Mouse (Mus musculus): ENCODE data around the gene Thbs2. TPM values are rescaled to one million over a fixed set of nuclear protein-coding genes. Genes with fewer than 3 reads are reported as not detected.

The Thbs2 gene
- polyA plus RNA-seq, 1 experiment from 2014 or later, result 4.5 TPM

- 2% methylated on average over 9 of the region's 9 CpGs for WGBS
- ATAC-seq (ENCODE audit: low FRiP score, low read depth), result no peak
- H3K9ac ChIP-seq, result no peak overlapping the region
Measured at GRCm38 (mm10) chr17:14693048-14693993, 714 bp downstream of the Thbs2 start.

GRCm38 (mm10) chr17:14691901-14692300 lies 2.1 kb downstream of the Thbs2 start:
- H3K9me3 ChIP-seq, result no peaks in the 10 kb centered on the region
- H3K36me3 ChIP-seq, result no peaks in the 10 kb centered on the region
- H3K4me3 ChIP-seq, result no peak overlapping the region
- no peak overlapping the region for H3K9ac ChIP-seq
- no peak overlapping the region for H3K27ac ChIP-seq (replicated peaks)
- no peaks in the 10 kb centered on the region for H3K27me3 ChIP-seq
- no peak overlapping the region for H3K4me2 ChIP-seq
- peaks cover 13% of the 10 kb centered on the region for H3K4me1 ChIP-seq (replicated peaks)
- no peak for ATAC-seq (ENCODE audit: low FRiP score, low read depth)
- 61% methylated on average over 6 of the region's 6 CpGs for WGBS

More at GRCm38 (mm10) chr17:14693048-14693993, 714 bp downstream of the Thbs2 start:
- Histone ChIP-seq H3K4me3 (peak overlapping the region; percentile 29), H3K4me2 (peak overlapping the region; percentile 57), H3K27me3 (no peaks in the 10 kb centered on the region), H3K9me3 (no peaks in the 10 kb centered on the region), H3K27ac (replicated peaks) (no peak overlapping the region), H3K36me3 (no peaks in the 10 kb centered on the region), H3K4me1 (replicated peaks) (peaks cover 13% of the 10 kb centered on the region)

- ATAC-seq (ENCODE audit: low FRiP score, low read depth), result no peak
- H3K27ac ChIP-seq (replicated peaks), result no peak overlapping the region
- no peaks in the 10 kb centered on the region for H3K27me3 ChIP-seq
- 42% methylated on average over 4 of the region's 4 CpGs for WGBS
- H3K36me3 ChIP-seq, result no peaks in the 10 kb centered on the region
- H3K4me3 ChIP-seq, result no peak overlapping the region
- peaks cover 13% of the 10 kb centered on the region for H3K4me1 ChIP-seq (replicated peaks)
- H3K4me2 ChIP-seq, result no peak overlapping the region
- H3K9ac ChIP-seq, result no peak overlapping the region
- no peaks in the 10 kb centered on the region for H3K9me3 ChIP-seq
Measured at GRCm38 (mm10) chr17:14691197-14691596, 2.8 kb downstream of the Thbs2 start.

GRCm38 (mm10) chr17:14682836-14683235 lies 11.2 kb downstream of the Thbs2 start:
- no peaks in the 10 kb centered on the region for H3K4me1 ChIP-seq (replicated peaks)
- H3K36me3 ChIP-seq, result no peaks in the 10 kb centered on the region
- no peaks in the 10 kb centered on the region for H3K9me3 ChIP-seq
- WGBS, result 97% methylated on average over 7 of the region's 7 CpGs
- no peak overlapping the region for H3K4me2 ChIP-seq
- H3K27me3 ChIP-seq, result no peaks in the 10 kb centered on the region
- no peak overlapping the region for H3K4me3 ChIP-seq
- H3K27ac ChIP-seq (replicated peaks), result no peak overlapping the region
- H3K9ac ChIP-seq, result no peak overlapping the region
- no peak for ATAC-seq (ENCODE audit: low FRiP score, low read depth)

- no peaks in the 10 kb centered on the region for H3K27me3 ChIP-seq
- ATAC-seq (ENCODE audit: low FRiP score, low read depth), result no peak
- H3K9ac ChIP-seq, result no peak overlapping the region
- H3K4me3 ChIP-seq, result no peak overlapping the region
- 88% methylated on average over 12 of the region's 12 CpGs for WGBS
- no peaks in the 10 kb centered on the region for H3K9me3 ChIP-seq
- no peaks in the 10 kb centered on the region for H3K36me3 ChIP-seq
- no peak overlapping the region for H3K27ac ChIP-seq (replicated peaks)
- H3K4me2 ChIP-seq, result no peak overlapping the region
- H3K4me1 ChIP-seq (replicated peaks), result no peaks in the 10 kb centered on the region
Measured at GRCm38 (mm10) chr17:14681047-14681446, 13.0 kb downstream of the Thbs2 start.

GRCm38 (mm10) chr17:14677198-14677597 lies 16.8 kb downstream of the Thbs2 start:
- no peak for ATAC-seq (ENCODE audit: low FRiP score, low read depth)
- H3K9ac ChIP-seq, result no peak overlapping the region
- H3K27me3 ChIP-seq, result no peaks in the 10 kb centered on the region
- WGBS, result 80% methylated on average over 8 of the region's 8 CpGs
- H3K36me3 ChIP-seq, result no peaks in the 10 kb centered on the region
- peaks cover 3% of the 10 kb centered on the region; the same call in 1 of the 2 replicates for H3K4me1 ChIP-seq (replicated peaks)
- H3K27ac ChIP-seq (replicated peaks), result no peak overlapping the region
- no peak overlapping the region for H3K4me2 ChIP-seq
- H3K9me3 ChIP-seq, result no peaks in the 10 kb centered on the region
- H3K4me3 ChIP-seq, result no peak overlapping the region

GRCm38 (mm10) chr17:14675517-14675916 lies 18.5 kb downstream of the Thbs2 start:
- Histone ChIP-seq H3K27me3 (no peaks in the 10 kb centered on the region), H3K4me3 (no peak overlapping the region), H3K4me1 (replicated peaks) (peaks cover 5% of the 10 kb centered on the region; the same call in 1 of the 2 replicates), H3K4me2 (no peak overlapping the region), H3K9me3 (no peaks in the 10 kb centered on the region), H3K36me3 (no peaks in the 10 kb centered on the region), H3K27ac (replicated peaks) (no peak overlapping the region), H3K9ac (no peak overlapping the region)
- 94% methylated on average over 2 of the region's 2 CpGs for WGBS
- ATAC-seq (ENCODE audit: low FRiP score, low read depth), result no peak

- Histone ChIP-seq H3K4me3 (no peak overlapping the region), H3K9me3 (no peaks in the 10 kb centered on the region), H3K27me3 (no peaks in the 10 kb centered on the region), H3K36me3 (no peaks in the 10 kb centered on the region), H3K4me1 (replicated peaks) (peaks cover 5% of the 10 kb centered on the region; the same call in 1 of the 2 replicates), H3K9ac (no peak overlapping the region), H3K4me2 (no peak overlapping the region), H3K27ac (replicated peaks) (no peak overlapping the region)
- 34% methylated on average over 5 of the region's 5 CpGs for WGBS
- ATAC-seq (ENCODE audit: low FRiP score, low read depth), result no peak
Measured at GRCm38 (mm10) chr17:14672402-14672801, 21.6 kb downstream of the Thbs2 start.

- H3K9ac ChIP-seq, result no peak overlapping the region
- WGBS, result 67% methylated on average over 4 of the region's 4 CpGs
- H3K4me2 ChIP-seq, result no peak overlapping the region
- H3K4me1 ChIP-seq (replicated peaks), result peaks cover 2% of the 10 kb centered on the region; the same call in 1 of the 2 replicates
- H3K27me3 ChIP-seq, result no peaks in the 10 kb centered on the region
- no peak overlapping the region for H3K4me3 ChIP-seq
- no peaks in the 10 kb centered on the region for H3K36me3 ChIP-seq
- no peaks in the 10 kb centered on the region for H3K9me3 ChIP-seq
- H3K27ac ChIP-seq (replicated peaks), result no peak overlapping the region
- no peak for ATAC-seq (ENCODE audit: low FRiP score, low read depth)
Measured at GRCm38 (mm10) chr17:14667225-14667624, 26.8 kb downstream of the Thbs2 start.

GRCm38 (mm10) chr17:14666451-14666850 lies 27.6 kb downstream of the Thbs2 start:
- 87% methylated on average over 2 of the region's 2 CpGs for WGBS
- H3K27me3 ChIP-seq, result no peaks in the 10 kb centered on the region

GRCm38 (mm10) chr17:14663366-14663765 lies 30.7 kb downstream of the Thbs2 start:
- no peaks in the 10 kb centered on the region for H3K4me1 ChIP-seq (replicated peaks)
- no peak overlapping the region for H3K4me3 ChIP-seq
- no peak overlapping the region for H3K27ac ChIP-seq (replicated peaks)
- no peak for ATAC-seq (ENCODE audit: low FRiP score, low read depth)
- no peaks in the 10 kb centered on the region for H3K27me3 ChIP-seq
- no peaks in the 10 kb centered on the region for H3K9me3 ChIP-seq
- H3K36me3 ChIP-seq, result no peaks in the 10 kb centered on the region
- no peak overlapping the region for H3K9ac ChIP-seq
- no peak overlapping the region for H3K4me2 ChIP-seq
- WGBS, result 80% methylated on average over 5 of the region's 5 CpGs

More at GRCm38 (mm10) chr17:14666451-14666850, 27.6 kb downstream of the Thbs2 start:
- Histone ChIP-seq H3K4me3 (no peak overlapping the region), H3K36me3 (no peaks in the 10 kb centered on the region), H3K4me2 (no peak overlapping the region), H3K4me1 (replicated peaks) (no peaks in the 10 kb centered on the region), H3K27ac (replicated peaks) (no peak overlapping the region), H3K9me3 (no peaks in the 10 kb centered on the region), H3K9ac (no peak overlapping the region)
- ATAC-seq (ENCODE audit: low FRiP score, low read depth), result no peak

GRCm38 (mm10) chr17:14662409-14662808 lies 31.6 kb downstream of the Thbs2 start:
- Histone ChIP-seq H3K27ac (replicated peaks) (no peak overlapping the region), H3K4me2 (no peak overlapping the region), H3K36me3 (no peaks in the 10 kb centered on the region), H3K9ac (no peak overlapping the region), H3K4me1 (replicated peaks) (no peaks in the 10 kb centered on the region), H3K4me3 (no peak overlapping the region), H3K27me3 (no peaks in the 10 kb centered on the region), H3K9me3 (no peaks in the 10 kb centered on the region)
- 88% methylated on average over 6 of the region's 6 CpGs for WGBS
- no peak for ATAC-seq (ENCODE audit: low FRiP score, low read depth)

Measured in hindbrain, embryonic 15.5 days (tissue).